Mouse (Mus musculus): ENCODE results near the gene Olfr600.

DNA sequence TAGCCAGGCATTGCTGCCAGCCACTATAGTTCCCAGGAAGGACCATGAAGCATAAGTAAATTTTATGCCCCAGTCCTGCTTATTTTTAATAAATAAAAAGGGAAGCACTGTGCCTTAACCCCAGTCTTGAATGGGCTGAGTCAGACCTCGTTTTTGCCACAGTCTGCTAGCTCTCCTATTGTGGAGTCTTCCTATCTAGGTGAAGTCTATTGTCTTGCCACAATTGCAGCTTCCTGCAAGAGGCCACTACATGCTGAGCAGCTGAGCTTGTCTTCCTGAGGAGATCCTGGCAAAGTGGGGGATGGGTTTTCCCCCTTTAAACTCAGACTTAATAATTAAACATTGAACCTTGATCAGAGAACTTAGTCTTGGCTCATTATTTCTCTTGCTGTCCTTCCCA is 49.5 kb upstream of the Olfr600 start:
- no peak for TF ChIP-seq CTCF (IDR thresholded peaks at IDR 0.05; ENCODE audit: extremely low read depth, insufficient read length, insufficient replicate concordance, low read depth, low read length)
- no peak for TF ChIP-seq POLR2A (IDR thresholded peaks at IDR 0.05; ENCODE audit: low read depth, low read length)

Data from small intestine, adult 2 months (tissue).